In genomic region chr7:35066640-35067212, GRCm38 (mm10) we compare ENCODE assay signal across 18 mouse cellular contexts. TPM values are rescaled to one million over a fixed set of nuclear protein-coding genes. Genes with fewer than 3 reads are reported as not detected.
DNase-seq lines count a peak whose midpoint lies in the region; ATAC-seq and TF ChIP-seq lines count a peak whose summit lies in the region.
"Had no signal": no experiment of that assay in that cellular context is flagged by ENCODE, and none has a peak within 500 bp of the region (broad histone marks: within the 10 kb centered on the region; RNA-seq: fewer than 3 reads in every experiment).

No protein-coding gene starts in this region.

- peak; percentile 45 for DNase-seq in neural tube, embryonic 11.5 days (ENCODE audit: low spot score)
- no peak for DNase-seq in neural tube, embryonic 10.5 days (ENCODE audit: extremely low spot score, low spot score)
- DNase-seq in hindbrain, postnatal 0 days (ENCODE audit: low spot score) = peak; percentile 48
- no peak for DNase-seq in thymus, postnatal 4 days
- no peak for DNase-seq in spleen, postnatal 4 days (ENCODE audit: low spot score in 2 of 2)
- no peak for DNase-seq in lung, postnatal 0 days (ENCODE audit: low spot score)
- DNase-seq: adrenal gland, postnatal 10 days; cerebellum, adult 2 months; gastrocnemius, postnatal 36 days; lung, postnatal 10 days had no signal

- no peaks in the 10 kb centered on the region for H3K9me3 ChIP-seq in neural tube, embryonic 11.5 days (ENCODE audit: control insufficient read depth, low read length)
- H3K9me3 ChIP-seq in hindbrain, postnatal 0 days (ENCODE audit: low read length) = no peaks in the 10 kb centered on the region
- no peaks in the 10 kb centered on the region for H3K9me3 ChIP-seq in lung, postnatal 0 days (ENCODE audit: low read length)
- H3K9me3 ChIP-seq: forebrain, embryonic 12.5 days; heart, embryonic 12.5 days; limb, embryonic 13.5 days; liver, embryonic 15.5 days had no signal

- H3K9ac ChIP-seq in neural tube, embryonic 11.5 days (ENCODE audit: low read length) = no peak overlapping the region
- no peak overlapping the region for H3K9ac ChIP-seq in hindbrain, postnatal 0 days (replicated peaks; ENCODE audit: low read length)
- H3K9ac ChIP-seq in lung, postnatal 0 days (replicated peaks; ENCODE audit: low read depth) = no peak overlapping the region
- H3K9ac ChIP-seq: forebrain, embryonic 12.5 days; heart, embryonic 12.5 days; limb, embryonic 13.5 days; liver, embryonic 15.5 days had no signal

- TF ChIP-seq EP300 in lung, postnatal 0 days (IDR thresholded peaks at IDR 0.05) = no peak

- no peak overlapping the region for H3K4me3 ChIP-seq in neural tube, embryonic 11.5 days (ENCODE audit: low read depth, low read length)
- H3K4me3 ChIP-seq in hindbrain, postnatal 0 days (ENCODE audit: low read length) = no peak overlapping the region
- no peak overlapping the region for H3K4me3 ChIP-seq in lung, postnatal 0 days (ENCODE audit: low read depth, low read length)
- H3K4me3 ChIP-seq: forebrain, embryonic 12.5 days; heart, embryonic 12.5 days; layer of hippocampus, adult 2 months; limb, embryonic 13.5 days; liver, embryonic 15.5 days had no signal

- H3K36me3 ChIP-seq in neural tube, embryonic 11.5 days (ENCODE audit: control insufficient read depth, insufficient read depth, low read length) = no peaks in the 10 kb centered on the region; the same call in 1 of the 2 replicates
- H3K36me3 ChIP-seq in hindbrain, postnatal 0 days (ENCODE audit: insufficient read depth, low read length) = no peaks in the 10 kb centered on the region
- no peaks in the 10 kb centered on the region for H3K36me3 ChIP-seq in lung, postnatal 0 days (ENCODE audit: insufficient read depth, low read length)
- H3K36me3 ChIP-seq: forebrain, embryonic 12.5 days; heart, embryonic 12.5 days; limb, embryonic 13.5 days; liver, embryonic 15.5 days had no signal

- 57% methylated on average over 8 of the region's 8 CpGs for WGBS in neural tube, embryonic 11.5 days
- 34% methylated on average over 8 of the region's 8 CpGs for WGBS in hindbrain, postnatal 0 days
- 88% methylated on average over 8 of the region's 8 CpGs for WGBS in lung, postnatal 0 days

- H3K4me2 ChIP-seq in neural tube, embryonic 11.5 days (ENCODE audit: low read depth) = no peak overlapping the region
- no peak overlapping the region for H3K4me2 ChIP-seq in hindbrain, postnatal 0 days (ENCODE audit: low read depth, low read length)
- H3K4me2 ChIP-seq in lung, postnatal 0 days (replicated peaks; ENCODE audit: low read depth, low read length) = no peak overlapping the region
- H3K4me2 ChIP-seq: forebrain, embryonic 12.5 days; heart, embryonic 12.5 days; limb, embryonic 13.5 days; liver, embryonic 15.5 days had no signal

- ATAC-seq in neural tube, embryonic 11.5 days (ENCODE audit: insufficient read depth, low FRiP score, low TSS enrichment) = peak; percentile 81
- ATAC-seq in granulocyte monocyte progenitor cell, adult 5-6 weeks (replicated peaks; ENCODE audit: poor library complexity, severe bottlenecking) = peak; percentile 53
- ATAC-seq in hindbrain, postnatal 0 days = peak; percentile 87
- ATAC-seq in neutrophil, adult 5-6 weeks (ENCODE audit: extremely low read depth, insufficient number of reproducible peaks, low FRiP score, poor library complexity, severe bottlenecking) = peak; percentile 34; the same call in 1 of the 2 replicates
- no peak for ATAC-seq in lung, postnatal 0 days
- ATAC-seq: intestine, embryonic 16.5 days had no signal

- no peak overlapping the region for H3K27ac ChIP-seq in neural tube, embryonic 11.5 days (ENCODE audit: low read depth, low read length)
- no peak overlapping the region for H3K27ac ChIP-seq in hindbrain, postnatal 0 days
- no peak overlapping the region for H3K27ac ChIP-seq in lung, postnatal 0 days (ENCODE audit: low read length)
- H3K27ac ChIP-seq: forebrain, embryonic 12.5 days; layer of hippocampus, adult 2 months; limb, embryonic 13.5 days; liver, embryonic 15.5 days had no signal

- no peak for TF ChIP-seq CTCF in hindbrain, postnatal 0 days (IDR thresholded peaks at IDR 0.05; ENCODE audit: low read depth)
- TF ChIP-seq CTCF in lung, postnatal 0 days (IDR thresholded peaks at IDR 0.05) = no peak

- no peaks in the 10 kb centered on the region for H3K27me3 ChIP-seq in neural tube, embryonic 11.5 days (ENCODE audit: control insufficient read depth, insufficient read depth, low read length)
- no peaks in the 10 kb centered on the region for H3K27me3 ChIP-seq in hindbrain, postnatal 0 days (ENCODE audit: insufficient read depth, low read length)
- no peaks in the 10 kb centered on the region for H3K27me3 ChIP-seq in lung, postnatal 0 days (replicated peaks; ENCODE audit: insufficient read depth, low read length)
- H3K27me3 ChIP-seq: forebrain, embryonic 12.5 days; heart, embryonic 12.5 days; limb, embryonic 13.5 days; liver, embryonic 15.5 days had no signal

- no peaks in the 10 kb centered on the region for H3K4me1 ChIP-seq in neural tube, embryonic 11.5 days (ENCODE audit: control insufficient read depth, insufficient read depth, low read length)
- H3K4me1 ChIP-seq in hindbrain, postnatal 0 days (ENCODE audit: insufficient read depth, low read length) = 0 out of 2 replicates have a peak, but pooled peaks cover 5% of the 10 kb centered on the region
- no peaks in the 10 kb centered on the region; the same call in 1 of the 2 replicates for H3K4me1 ChIP-seq in lung, postnatal 0 days (ENCODE audit: insufficient read depth, low read depth, low read length)
- H3K4me1 ChIP-seq: forebrain, embryonic 12.5 days; heart, embryonic 12.5 days; limb, embryonic 13.5 days; liver, embryonic 15.5 days had no signal

RNA-seq across cellular contexts. Expression of gene Cebpg, which starts 10.4 kb away (rescaled TPM):
- 34.8 and 37.5 TPM in 2 replicates for polyA plus RNA-seq in neural tube, embryonic 11.5 days (2014; fragmentation: Nextera tagmentation; extraction: Ambion mirVana)
- total RNA-seq in granulocyte monocyte progenitor cell, adult 5-6 weeks (2014; fragmentation: Nextera tagmentation) = 21.3 TPM in 2 replicates
- total RNA-seq in granulocyte monocyte progenitor cell, adult 5-6 weeks (2017) = 22.5 and 26.3 TPM in 2 replicates
- 8.9 and 13.2 TPM in 2 replicates for total RNA-seq in hindbrain, postnatal 0 days (2014; rRNA removed)
- polyA plus RNA-seq in hindbrain, postnatal 0 days (2015; fragmentation: Nextera tagmentation; extraction: Ambion mirVana) = 14.9 and 16.0 TPM in 2 replicates
- 50.2 and 58.8 TPM in 2 replicates for total RNA-seq in neutrophil, adult 5-6 weeks (2017)
- polyA plus RNA-seq in lung, postnatal 0 days (2015; fragmentation: Nextera tagmentation; extraction: Ambion mirVana) = 46.7 and 47.4 TPM in 2 replicates

RNA-seq across cellular contexts. Expression of gene Cebpa, which starts 52.4 kb away (rescaled TPM):
- 0.20 and 0.62 TPM in 2 replicates for polyA plus RNA-seq in neural tube, embryonic 11.5 days (2014; fragmentation: Nextera tagmentation; extraction: Ambion mirVana)
- total RNA-seq in granulocyte monocyte progenitor cell, adult 5-6 weeks (2014; fragmentation: Nextera tagmentation) = 89.6 and 92.8 TPM in 2 replicates
- total RNA-seq in granulocyte monocyte progenitor cell, adult 5-6 weeks (2017) = 33.3 and 45.1 TPM in 2 replicates
- 8.3 and 9.8 TPM in 2 replicates for total RNA-seq in hindbrain, postnatal 0 days (2014; rRNA removed)
- polyA plus RNA-seq in hindbrain, postnatal 0 days (2015; fragmentation: Nextera tagmentation; extraction: Ambion mirVana) = 1.1 TPM in 2 replicates
- 6.4 and 8.3 TPM in 2 replicates for total RNA-seq in neutrophil, adult 5-6 weeks (2017)
- 28.9 and 29.8 TPM in 2 replicates for polyA plus RNA-seq in lung, postnatal 0 days (2015; fragmentation: Nextera tagmentation; extraction: Ambion mirVana)

Comparison
In these comparisons a context has a peak if more than half of its experiments do, and no peak if none do; other contexts are left out.
1. DNase-seq: peak in neural tube, embryonic 11.5 days (single experiment) and hindbrain, postnatal 0 days (single experiment); none in neural tube, embryonic 10.5 days (single experiment), thymus, postnatal 4 days (single experiment), spleen, postnatal 4 days (0 of 2) and lung, postnatal 0 days (single experiment).